Mouse (Mus musculus): ENCODE results near the gene Carmil1.

The Carmil1 gene

GRCm38 (mm10) chr13:24280439-24281431 is at the start of gene Carmil1:
Gene Carmil1 (minus strand): TSS chr13:24280795.
- DNase-seq (ENCODE audit: low read depth in 2 of 2, low spot score in 2 of 2): peak; percentile 19 to 36

- DNase-seq (ENCODE audit: low read depth in 2 of 2, low spot score in 2 of 2): no peak
These were observed 49.5 kb upstream of the Carmil1 start for GRCm38 (mm10) chr13:24330128-24330527.

GRCm38 (mm10) chr13:24328036-24328817 is 47.6 kb upstream of the Carmil1 start:
- no peak for DNase-seq (ENCODE audit: low read depth in 2 of 2, low spot score in 2 of 2)

GRCm38 (mm10) chr13:24327201-24327600 is 46.6 kb upstream of the Carmil1 start, which contains the start of gene Cmah:
Gene Cmah (plus strand): TSS chr13:24327404.
- no peak for DNase-seq (ENCODE audit: low read depth in 2 of 2, low spot score in 2 of 2)

GRCm38 (mm10) chr13:24321313-24321712 is 40.7 kb upstream of the Carmil1 start:
- DNase-seq (ENCODE audit: low read depth in 2 of 2, low spot score in 2 of 2): no peak

GRCm38 (mm10) chr13:24318618-24319017 is 38.0 kb upstream of the Carmil1 start:
- no peak for DNase-seq (ENCODE audit: low read depth in 2 of 2, low spot score in 2 of 2)

- no peak for DNase-seq (ENCODE audit: low read depth in 2 of 2, low spot score in 2 of 2)
These were observed 36.0 kb upstream of the Carmil1 start for GRCm38 (mm10) chr13:24316563-24316962.

- DNase-seq (ENCODE audit: low read depth in 2 of 2, low spot score in 2 of 2): no peak
These were observed 30.7 kb upstream of the Carmil1 start for GRCm38 (mm10) chr13:24311011-24311940.

- no peak for DNase-seq (ENCODE audit: low read depth in 2 of 2, low spot score in 2 of 2)
These were observed 25.7 kb upstream of the Carmil1 start for GRCm38 (mm10) chr13:24306248-24306647.

- DNase-seq (ENCODE audit: low read depth in 2 of 2, low spot score in 2 of 2): no peak
These were observed 24.9 kb upstream of the Carmil1 start for GRCm38 (mm10) chr13:24305486-24305885.

- DNase-seq (ENCODE audit: low read depth in 2 of 2, low spot score in 2 of 2): peak; percentile 26 to 42
These were observed 16.7 kb upstream of the Carmil1 start for GRCm38 (mm10) chr13:24297252-24297651.

GRCm38 (mm10) chr13:24287381-24287780 is 6.8 kb upstream of the Carmil1 start:
- DNase-seq (ENCODE audit: low read depth in 2 of 2, low spot score in 2 of 2): no peak

GRCm38 (mm10) chr13:24279762-24280438 is 695 bp downstream of the Carmil1 start:
- no peak for DNase-seq (ENCODE audit: low read depth in 2 of 2, low spot score in 2 of 2)

GRCm38 (mm10) chr13:24279407-24279761 is 1.2 kb downstream of the Carmil1 start:
- no peak for DNase-seq (ENCODE audit: low read depth in 2 of 2, low spot score in 2 of 2)

GRCm38 (mm10) chr13:24272740-24273377 is 7.7 kb downstream of the Carmil1 start:
- DNase-seq (ENCODE audit: low read depth in 2 of 2, low spot score in 2 of 2): no peak

- DNase-seq (ENCODE audit: low read depth in 2 of 2, low spot score in 2 of 2): no peak
These were observed 11.5 kb downstream of the Carmil1 start for GRCm38 (mm10) chr13:24269100-24269465.

GRCm38 (mm10) chr13:24268355-24269099 is 12.1 kb downstream of the Carmil1 start:
- DNase-seq (ENCODE audit: low read depth in 2 of 2, low spot score in 2 of 2): no peak

- no peak for DNase-seq (ENCODE audit: low read depth in 2 of 2, low spot score in 2 of 2)
These were observed 15.8 kb downstream of the Carmil1 start for GRCm38 (mm10) chr13:24264760-24265159.

- DNase-seq (ENCODE audit: low read depth in 2 of 2, low spot score in 2 of 2): no peak
These were observed 17.0 kb downstream of the Carmil1 start for GRCm38 (mm10) chr13:24263560-24263959.
